Mouse (Mus musculus): ENCODE data around the gene Ssr2.
"Not testable (repeated sequence)": the region's sequence is repeated elsewhere in the genome, so short reads cannot be mapped to it uniquely, and the experiment has no call there.

The Ssr2 gene

GRCm38 (mm10) chr3:88605666-88606065 is 30.0 kb downstream of the Ssr2 start, which contains the start of gene Arhgef2:
Arhgef2 (plus strand) TSS chr3:88605966.
- not testable (repeated sequence) for DNase-seq

DNA sequence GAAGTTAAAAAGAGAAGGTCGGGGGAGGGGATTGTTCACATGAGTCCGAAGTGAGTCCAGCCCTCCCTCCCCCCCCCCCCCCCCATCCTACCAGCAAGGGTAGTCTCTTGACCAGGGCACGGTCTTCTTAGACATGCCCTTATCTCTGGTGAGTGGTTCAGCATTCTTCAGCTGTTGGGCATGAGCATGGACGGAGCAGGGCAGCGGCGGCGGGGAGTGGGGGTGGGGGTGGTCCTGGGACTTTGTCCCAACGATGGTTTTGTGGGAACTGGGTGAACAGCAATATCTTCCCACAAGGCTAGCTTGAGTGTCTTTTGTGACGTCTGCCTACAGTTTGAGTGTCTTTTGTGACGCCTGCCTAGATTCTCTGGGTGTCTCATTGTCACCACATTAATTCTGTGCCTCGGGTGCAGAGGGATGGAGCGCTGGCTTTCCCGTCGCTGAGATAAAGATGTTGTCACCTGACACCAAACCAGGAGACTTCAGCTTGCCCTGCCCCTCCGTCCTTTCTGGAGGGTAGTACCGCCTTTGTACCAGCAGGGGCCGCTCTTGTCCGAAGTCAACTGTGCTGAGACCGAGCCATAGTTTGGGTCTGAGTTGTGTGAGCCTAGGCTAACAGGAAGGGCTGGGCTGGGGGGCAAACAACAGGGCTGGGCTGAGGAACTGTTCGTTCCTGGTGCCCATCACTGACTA is 31.5 kb downstream of the Ssr2 start:
- DNase-seq, result peak; percentile 78 to 88

DNA sequence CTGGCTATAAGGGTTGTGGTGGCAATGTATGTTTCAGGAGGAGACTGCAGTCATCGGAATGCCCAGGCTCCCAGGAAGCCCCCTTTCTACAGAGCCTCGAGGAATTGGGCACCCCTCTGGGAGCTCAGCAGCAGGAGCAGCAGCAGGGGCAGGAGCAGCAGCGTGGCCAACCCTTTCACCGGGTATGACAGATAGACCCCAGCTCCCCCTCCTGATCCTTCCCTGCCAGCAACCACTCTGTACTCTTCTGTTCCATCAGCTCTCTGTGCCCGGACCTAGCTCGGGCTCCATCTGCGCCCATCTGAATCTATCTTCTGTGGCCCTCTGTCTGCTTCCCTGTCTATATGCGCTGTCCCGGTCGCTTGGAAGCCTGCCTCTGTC is 32.1 kb downstream of the Ssr2 start:
- DNase-seq, result no peak

GRCm38 (mm10) chr3:88609066-88609465 is 33.4 kb downstream of the Ssr2 start:
- no peak for DNase-seq

DNA sequence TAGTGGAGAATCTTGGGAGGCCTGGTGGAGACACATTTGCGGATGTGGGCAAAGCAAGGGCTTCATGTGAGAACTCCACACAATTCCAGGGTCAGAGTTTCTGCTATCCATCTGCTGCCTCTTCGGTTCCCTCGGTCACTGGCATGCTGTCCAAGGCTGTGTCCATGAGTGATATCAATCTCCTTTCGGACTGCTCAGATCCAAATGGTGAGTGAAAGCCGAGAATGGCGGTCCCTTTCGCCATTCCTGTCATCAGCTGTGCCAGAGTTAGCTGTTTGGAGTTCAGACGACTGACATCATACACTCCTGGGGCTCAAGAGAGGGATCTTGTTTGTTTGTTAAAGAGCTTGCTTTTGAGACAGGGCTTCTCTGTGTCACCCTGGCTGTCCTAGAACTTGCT is 38.7 kb downstream of the Ssr2 start:
- DNase-seq, result no peak

- no peak for DNase-seq
Observed at GRCm38 (mm10) chr3:88615117-88615516, 39.4 kb downstream of the Ssr2 start.

- no peak for DNase-seq
Observed at GRCm38 (mm10) chr3:88615902-88616391, 40.3 kb downstream of the Ssr2 start.

GRCm38 (mm10) chr3:88616951-88617500 is 41.4 kb downstream of the Ssr2 start:
- DNase-seq, result no peak

DNA sequence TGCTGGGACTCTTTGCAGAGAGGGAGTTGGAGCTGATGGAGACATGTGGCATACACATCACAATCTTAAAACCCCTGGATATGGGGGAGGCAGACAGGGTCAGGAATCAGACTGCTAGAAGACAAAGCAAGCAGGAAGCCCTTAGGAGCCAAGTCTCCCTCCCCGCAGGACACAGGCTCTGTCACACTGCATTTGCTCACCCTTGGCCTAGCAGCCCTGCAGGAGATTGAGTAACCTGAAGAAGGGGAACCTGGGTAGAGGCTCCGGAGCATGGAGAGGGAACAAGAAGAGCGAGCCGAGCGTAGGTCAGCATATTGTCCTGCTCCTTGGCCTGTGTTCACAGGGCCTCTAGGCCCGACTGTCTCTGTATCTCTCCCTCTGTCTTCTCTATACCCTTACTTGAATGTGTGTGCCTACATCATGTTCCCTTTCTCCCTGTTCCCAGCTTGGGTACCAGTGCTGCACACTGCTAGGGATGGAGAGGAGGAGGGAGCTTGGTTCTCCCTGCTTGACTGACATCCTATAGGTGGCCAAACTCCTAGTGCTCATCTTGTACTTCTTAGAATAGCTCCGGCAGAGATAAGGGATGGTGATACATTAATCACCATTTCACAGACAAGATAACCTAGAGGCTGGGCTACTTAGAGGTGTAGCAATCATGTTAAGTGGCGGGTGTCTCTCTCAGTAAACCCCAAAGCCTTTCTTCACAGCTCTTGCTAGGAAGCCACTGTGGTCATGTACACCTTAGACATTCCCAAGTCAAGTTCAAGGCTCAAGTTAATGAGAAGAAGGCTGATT is 42.6 kb downstream of the Ssr2 start:
- no peak for DNase-seq

DNA sequence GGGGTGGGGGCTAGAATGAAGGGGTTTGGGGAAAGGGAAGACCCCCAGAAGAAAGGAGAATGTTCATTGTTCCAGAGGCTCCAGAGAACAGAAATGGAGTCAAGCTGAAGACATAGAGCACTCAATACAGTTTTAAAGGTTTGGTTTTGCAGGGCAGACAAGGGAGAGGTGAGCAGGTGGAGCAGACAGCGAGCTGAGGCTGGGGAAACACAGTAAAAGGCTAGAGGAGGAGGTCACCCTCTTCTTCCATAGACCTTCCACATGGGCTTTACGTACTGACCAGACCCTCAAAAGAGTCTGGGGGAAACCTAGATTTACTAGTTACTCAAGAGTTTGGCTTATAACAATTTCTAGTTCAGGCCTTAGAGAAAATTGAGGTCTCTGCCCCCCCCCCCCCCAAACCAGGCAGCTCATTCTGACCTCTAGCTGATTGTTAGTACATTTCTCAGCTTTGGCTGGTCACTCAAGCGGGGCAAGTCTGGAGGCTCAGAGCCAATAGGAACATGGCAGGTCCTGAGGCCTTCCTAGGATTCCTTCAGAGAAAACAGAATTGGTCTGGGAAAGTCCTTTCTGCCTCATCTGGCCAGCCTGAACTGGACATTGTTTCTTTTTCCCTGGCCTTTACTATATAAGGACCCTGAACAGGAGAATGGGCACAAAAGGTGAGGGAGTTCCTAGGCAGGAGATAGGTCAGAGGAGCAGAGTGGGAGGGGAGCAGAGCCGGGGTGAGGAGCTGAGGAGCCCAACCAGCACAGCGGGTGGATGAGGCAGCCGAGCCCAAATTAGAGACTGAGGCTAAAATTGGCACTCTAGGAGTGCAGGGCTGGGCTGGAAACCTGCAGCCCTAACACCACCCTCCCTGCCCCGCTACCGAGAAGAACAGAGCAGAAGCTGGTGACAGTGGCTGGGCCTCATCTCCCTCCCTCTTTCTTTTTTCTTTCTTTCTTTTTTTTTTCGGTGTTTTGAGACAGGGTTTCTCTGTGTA is 43.7 kb downstream of the Ssr2 start:
- no peak for DNase-seq

DNA sequence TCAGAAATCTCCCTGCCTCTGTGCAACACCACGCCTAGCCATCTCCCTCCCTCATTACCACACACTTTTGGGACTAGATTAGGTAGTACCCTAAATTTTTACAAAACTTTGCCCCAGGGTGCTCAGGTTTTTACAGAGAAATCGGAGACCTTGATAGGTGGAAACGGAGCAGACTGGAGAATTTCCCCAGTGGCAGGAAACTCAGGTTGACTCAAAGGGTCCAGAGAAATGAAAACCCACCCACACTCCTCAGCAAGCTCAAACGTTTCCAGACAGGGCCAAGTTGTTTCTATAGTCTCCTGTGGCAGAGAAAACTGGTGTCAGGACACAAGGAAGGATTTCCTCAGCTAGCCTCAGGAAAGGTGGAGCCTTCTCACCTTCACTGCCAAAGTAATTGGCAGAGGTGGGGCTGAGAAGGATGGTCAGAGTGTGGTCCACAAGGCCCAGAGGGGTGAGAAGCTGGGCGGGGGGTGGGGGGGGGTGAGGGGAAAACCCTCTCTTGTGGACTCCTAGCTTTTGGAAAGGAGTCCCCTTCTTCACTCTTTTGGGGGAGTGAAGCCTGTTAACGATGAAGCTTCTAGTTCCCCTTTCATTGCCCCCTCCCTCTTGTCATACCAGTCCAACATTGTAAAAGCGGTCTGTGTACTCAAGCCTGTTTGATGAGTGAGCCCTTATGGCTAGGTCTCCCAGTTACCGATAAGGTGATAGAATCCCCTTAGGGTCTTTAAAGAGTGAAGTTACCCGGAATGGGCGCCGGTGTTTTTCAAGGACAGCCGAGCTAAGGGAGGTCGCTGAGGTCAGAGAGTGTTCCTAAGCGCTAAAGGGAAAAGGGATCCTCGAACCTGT is 44.7 kb downstream of the Ssr2 start:
- no peak for DNase-seq

GRCm38 (mm10) chr3:88620992-88621536 is 45.4 kb downstream of the Ssr2 start:
- DNase-seq, result peak; percentile 81 to 84

GRCm38 (mm10) chr3:88621537-88622112 is 45.9 kb downstream of the Ssr2 start:
- DNase-seq, result peak; percentile 34 to 56

DNA sequence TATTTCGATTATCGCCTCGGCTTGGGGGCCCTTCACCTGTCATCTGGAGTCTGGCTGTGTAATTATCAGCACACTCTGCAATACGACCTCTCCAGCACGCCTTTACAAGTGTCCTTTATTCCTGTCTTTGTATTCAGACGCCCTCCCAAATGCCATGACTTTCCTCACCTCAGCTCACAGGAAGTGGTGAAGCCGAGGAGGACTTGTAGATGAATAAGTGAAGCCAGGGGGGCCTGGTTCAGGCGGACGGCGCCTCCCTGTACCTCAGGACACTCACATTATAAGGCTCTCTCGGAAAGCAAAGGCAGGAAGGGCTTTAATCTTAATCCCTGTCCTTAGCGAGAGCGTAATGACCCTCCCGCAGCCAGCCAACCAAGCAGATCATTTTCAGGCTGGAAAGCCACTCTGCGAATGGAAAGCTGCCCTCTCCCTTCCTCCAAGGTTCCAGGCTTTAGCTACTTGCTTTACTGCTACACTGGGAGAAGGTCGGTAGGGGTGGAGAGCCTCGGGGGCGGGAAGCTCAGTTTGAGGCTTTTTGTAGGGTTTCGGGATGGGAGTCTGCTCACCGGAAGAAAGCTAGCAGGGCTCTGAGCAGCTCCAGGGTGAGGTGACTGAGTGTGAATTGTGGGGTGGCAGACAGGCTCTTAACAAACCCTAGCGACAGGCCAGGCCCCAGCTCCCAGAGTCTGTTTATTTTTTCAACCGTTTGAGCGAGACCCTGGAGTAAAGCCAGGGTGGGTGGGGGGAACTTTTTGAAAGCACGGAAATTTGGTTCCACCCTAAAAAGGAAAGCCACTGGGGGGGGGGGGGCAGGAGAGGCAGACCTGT is 46.7 kb downstream of the Ssr2 start:
- DNase-seq, result no peak

GRCm38 (mm10) chr3:88622941-88623345 is 47.3 kb downstream of the Ssr2 start:
- no peak for DNase-seq

DNA sequence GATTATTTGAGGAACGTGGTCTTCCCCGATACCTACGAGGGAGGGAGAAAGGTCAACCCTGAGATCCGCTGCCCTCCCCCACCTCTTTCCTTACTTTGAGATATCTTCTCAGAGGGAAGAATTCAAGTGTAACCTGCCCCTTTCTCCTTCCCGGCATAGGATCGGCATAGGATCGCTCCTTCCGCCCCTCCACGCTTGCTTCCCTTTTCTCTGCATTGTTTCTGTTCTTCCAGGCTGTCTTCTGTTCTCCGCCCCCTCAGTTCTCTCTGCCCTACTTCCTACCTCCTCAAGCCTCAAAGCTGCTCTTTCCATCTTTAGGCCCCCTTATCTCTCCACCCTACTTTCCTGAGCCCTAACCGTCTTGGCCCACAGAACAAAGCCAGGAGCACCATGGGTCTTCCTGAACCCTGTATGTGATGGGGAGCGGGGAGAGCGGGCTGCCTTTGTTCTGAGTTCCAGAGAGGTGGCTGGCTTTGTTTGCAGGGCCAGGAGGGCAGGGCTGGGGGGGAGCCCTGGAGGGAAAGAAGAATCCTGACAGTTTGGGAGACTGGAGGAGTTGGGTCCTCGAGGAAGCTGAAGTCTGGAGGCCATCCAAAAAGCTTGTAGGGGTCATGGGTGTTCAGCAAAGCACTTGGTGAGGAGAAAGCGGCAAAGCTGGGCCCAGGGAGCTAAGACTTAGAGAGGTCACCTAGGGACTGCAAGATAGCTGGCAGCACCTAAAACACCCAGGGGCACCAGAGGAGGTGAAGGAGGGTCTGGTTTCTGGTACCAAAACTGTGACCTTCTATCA is 47.9 kb downstream of the Ssr2 start:
- no peak for DNase-seq

DNA sequence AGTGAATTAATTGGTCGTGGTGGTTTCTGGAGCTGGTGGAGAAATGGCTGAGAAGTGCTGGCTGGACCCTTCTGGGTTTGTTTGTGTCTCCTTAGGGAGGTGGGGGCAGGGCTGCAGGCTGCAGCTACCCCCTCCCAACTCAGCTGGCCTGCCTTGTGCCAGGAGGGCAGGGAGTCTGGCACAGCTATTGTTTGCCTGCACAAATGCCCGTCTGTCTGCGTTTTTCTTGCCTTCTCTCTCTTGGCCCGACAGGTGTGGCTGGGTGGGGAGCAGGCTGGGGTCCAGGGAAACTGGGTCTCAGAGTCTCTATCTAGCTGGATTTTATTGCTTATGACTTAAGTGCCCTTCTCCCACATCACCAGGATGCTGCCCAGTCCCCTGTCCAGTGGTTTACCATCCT is 48.6 kb downstream of the Ssr2 start:
- DNase-seq, result no peak

GRCm38 (mm10) chr3:88624951-88625350 is 49.3 kb downstream of the Ssr2 start:
- no peak for DNase-seq

DNA sequence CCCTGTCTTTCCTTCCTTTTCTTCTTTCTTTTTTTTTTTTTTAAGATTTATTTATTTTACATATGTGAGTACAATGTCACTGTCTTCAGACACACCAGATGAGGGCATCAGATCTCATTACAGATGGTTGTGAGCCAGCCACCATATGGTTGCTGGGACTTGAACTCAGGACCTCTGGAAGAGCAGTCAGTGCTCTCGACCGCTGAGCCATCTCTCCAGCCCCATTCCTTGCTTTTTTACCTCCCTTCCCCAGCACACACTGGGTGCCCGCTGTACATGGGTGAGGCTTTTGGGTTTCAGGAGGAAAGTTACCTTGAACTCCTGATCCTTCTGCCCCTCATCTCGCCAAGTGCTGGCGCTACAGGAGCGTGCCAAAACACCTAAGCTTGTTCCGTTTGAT is 49.9 kb downstream of the Ssr2 start:
- DNase-seq, result no peak
